In genomic region chr7:111083733-111084120, GRCm38 (mm10) we compare ENCODE assay signal across 9 mouse cellular contexts. TPM values are rescaled to one million over a fixed set of nuclear protein-coding genes. Genes with fewer than 3 reads are reported as not detected.
DNase-seq lines count a peak whose midpoint lies in the region; ATAC-seq and TF ChIP-seq lines count a peak whose summit lies in the region.
"Had no signal": no experiment of that assay in that cellular context is flagged by ENCODE, and none has a peak within 500 bp of the region (broad histone marks: within the 10 kb centered on the region; RNA-seq: fewer than 3 reads in every experiment).

No protein-coding gene starts in this region.

- in situ Hi-C loops in CH12.LX (cut with MboI; ENCODE audit: low pct_ligation_motif_present, low pct_unique_long_range_greater_than_20kb, low sequenced_read_pairs) = no loop called here

- peak overlapping the region; percentile 97 for H3K4me3 ChIP-seq in heart, embryonic 11.5 days (ENCODE audit: low read depth, low read length)
- peak overlapping the region; percentile 68 to 98 (median 90) for H3K4me3 ChIP-seq in CH12.LX (replicated peaks in 1 of 3; ENCODE audit: low read depth in 2 of 3, low read length in 2 of 3, poor library complexity in 1 of 3)
- peak overlapping the region; percentile 99 for H3K4me3 ChIP-seq in forebrain, embryonic 11.5 days (ENCODE audit: low read depth, low read length)
- H3K4me3 ChIP-seq in liver, embryonic 14.5 days (ENCODE audit: insufficient read depth in 1 of 2, low read depth in 2 of 2, low read length in 2 of 2) = peak overlapping the region; percentile 75 to 93

- H3K4me1 ChIP-seq in heart, embryonic 11.5 days (ENCODE audit: control insufficient read depth, insufficient read depth, low read length) = peaks cover 9% of the 10 kb centered on the region
- peaks cover 0 to 20% of the 10 kb centered on the region in 2 experiments; a peak in 2 of 4 replicates for H3K4me1 ChIP-seq in CH12.LX (ENCODE audit: control insufficient read depth in 1 of 2, insufficient read depth in 2 of 2)
- peaks cover 6% of the 10 kb centered on the region for H3K4me1 ChIP-seq in forebrain, embryonic 11.5 days (replicated peaks; ENCODE audit: control insufficient read depth, insufficient read depth, low read length)
- peaks cover 16 to 28% of the 10 kb centered on the region in 2 experiments for H3K4me1 ChIP-seq in liver, embryonic 14.5 days (replicated peaks; ENCODE audit: control insufficient read depth in 2 of 2, insufficient read depth in 2 of 2, low read length in 1 of 2)

- H3K9ac ChIP-seq in heart, embryonic 11.5 days (ENCODE audit: low read depth, low read length) = peak overlapping the region; percentile 83
- peak overlapping the region; percentile 92 for H3K9ac ChIP-seq in CH12.LX (ENCODE audit: insufficient read depth, low read depth)
- H3K9ac ChIP-seq in forebrain, embryonic 11.5 days (ENCODE audit: low read length) = peak overlapping the region; percentile 100
- H3K9ac ChIP-seq in liver, embryonic 14.5 days (replicated peaks) = peak overlapping the region; percentile 91

- dilution Hi-C loops in CH12.LX (cut with MboI; ENCODE audit: extremely low pct_ligation_motif_present, extremely low pct_unique_long_range_greater_than_20kb, low sequenced_read_pairs) = no loop called here

- peaks cover 17% of the 10 kb centered on the region for H3K36me3 ChIP-seq in heart, embryonic 11.5 days (ENCODE audit: control insufficient read depth, insufficient read depth, low read length)
- peaks cover 24 to 26% of the 10 kb centered on the region in 2 experiments for H3K36me3 ChIP-seq in CH12.LX (replicated peaks in 1 of 2; ENCODE audit: control insufficient read depth in 1 of 2, insufficient read depth in 1 of 2, low read length in 1 of 2)
- peaks cover 16% of the 10 kb centered on the region for H3K36me3 ChIP-seq in forebrain, embryonic 11.5 days (ENCODE audit: control insufficient read depth, insufficient read depth, low read length)
- H3K36me3 ChIP-seq in liver, embryonic 14.5 days (replicated peaks; ENCODE audit: control insufficient read depth, insufficient read depth, low read depth) = peaks cover 31% of the 10 kb centered on the region

- WGBS in heart, embryonic 11.5 days (ENCODE audit: insufficient replicate concordance) = 19% methylated on average over 4 of the region's 4 CpGs
- 15% methylated on average over 4 of the region's 4 CpGs for WGBS in forebrain, embryonic 11.5 days
- 6% methylated on average over 4 of the region's 4 CpGs for WGBS in liver, embryonic 14.5 days (ENCODE audit: insufficient replicate concordance)

- DNase-seq in heart, postnatal 36 days = no peak
- no peak for DNase-seq in CH12.LX (ENCODE audit: extremely low read depth)
- DNase-seq in forebrain, embryonic 11.5 days (ENCODE audit: low spot score) = no peak
- DNase-seq in liver, embryonic 14.5 days (ENCODE audit: low read depth in 3 of 3, low spot score in 3 of 3) = no peak
- no peak for DNase-seq in right cerebral cortex, adult 2 months (ENCODE audit: low spot score in 2 of 2)
- DNase-seq in cerebellum, adult 8-10 months = no peak
- no peak for DNase-seq in left cerebral cortex, adult 11 months (ENCODE audit: low spot score)

- no peak for ATAC-seq in heart, embryonic 11.5 days (replicated peaks; ENCODE audit: insufficient number of reproducible peaks, low FRiP score, low TSS enrichment)
- no peak for ATAC-seq in forebrain, embryonic 11.5 days (replicated peaks; ENCODE audit: low FRiP score)
- no peak for ATAC-seq in liver, embryonic 14.5 days (ENCODE audit: insufficient read depth)

- no peaks in the 10 kb centered on the region for H3K27me3 ChIP-seq in heart, embryonic 11.5 days (ENCODE audit: control insufficient read depth, insufficient read depth, low read length)
- no peaks in the 10 kb centered on the region for H3K27me3 ChIP-seq in CH12.LX (replicated peaks)
- no peaks in the 10 kb centered on the region for H3K27me3 ChIP-seq in forebrain, embryonic 11.5 days (ENCODE audit: control insufficient read depth, insufficient read depth, low read length)
- no peaks in the 10 kb centered on the region for H3K27me3 ChIP-seq in liver, embryonic 14.5 days (ENCODE audit: control insufficient read depth, insufficient read depth, low read length)
- H3K27me3 ChIP-seq: Patski had no signal

- no peak for TF ChIP-seq EP300 in CH12.LX (IDR thresholded peaks at IDR 0.05; ENCODE audit: low read length)
- TF ChIP-seq EP300 in liver, embryonic 14.5 days (IDR thresholded peaks at IDR 0.05; ENCODE audit: low read depth) = no peak

- peaks cover 29% of the 10 kb centered on the region for H3K79me2 ChIP-seq in CH12.LX (replicated peaks; ENCODE audit: control insufficient read depth, extremely low read depth, insufficient read depth, poor library complexity, severe bottlenecking)

- no peak for TF ChIP-seq CTCF in CH12.LX (conservative IDR thresholded peaks at IDR 0.05 in 1 of 2, IDR thresholded peaks at IDR 0.05 in 1 of 2; ENCODE audit: low read depth in 2 of 2, low read length in 2 of 2)
- TF ChIP-seq CTCF in liver, embryonic 14.5 days (IDR thresholded peaks at IDR 0.05; ENCODE audit: low read depth) = no peak

- H3K27ac ChIP-seq in heart, embryonic 11.5 days (ENCODE audit: low read depth, low read length) = peak overlapping the region; percentile 100
- no peak overlapping the region; the same call in 1 of the 2 replicates for H3K27ac ChIP-seq in CH12.LX (ENCODE audit: insufficient read depth, low read depth)
- peak overlapping the region; percentile 99 for H3K27ac ChIP-seq in forebrain, embryonic 11.5 days (ENCODE audit: low read depth, low read length)
- H3K27ac ChIP-seq in liver, embryonic 14.5 days = peak overlapping the region; percentile 93

- peak overlapping the region; percentile 58 for H3K4me2 ChIP-seq in heart, embryonic 11.5 days
- peak overlapping the region; percentile 88 for H3K4me2 ChIP-seq in CH12.LX (ENCODE audit: insufficient read depth, low read depth, poor library complexity, severe bottlenecking)
- peak overlapping the region; percentile 65 for H3K4me2 ChIP-seq in forebrain, embryonic 11.5 days (ENCODE audit: low read depth, low read length, severe bottlenecking)
- peak overlapping the region; percentile 91 for H3K4me2 ChIP-seq in liver, embryonic 14.5 days (ENCODE audit: low read depth)

- intact Hi-C loops in heart, postnatal 36 days (cut with DNase I) = loop anchor here (1.0 to 2.0 kb wide), 2 partner anchors 39 to 73 kb away; no protein-coding TSS in a partner anchor

- H3K9me3 ChIP-seq in heart, embryonic 11.5 days (replicated peaks; ENCODE audit: control insufficient read depth, low read length) = no peaks in the 10 kb centered on the region
- no peaks in the 10 kb centered on the region for H3K9me3 ChIP-seq in CH12.LX (replicated peaks; ENCODE audit: low read length)
- no peaks in the 10 kb centered on the region for H3K9me3 ChIP-seq in forebrain, embryonic 11.5 days (ENCODE audit: control insufficient read depth, low read length)
- H3K9me3 ChIP-seq in liver, embryonic 14.5 days (ENCODE audit: control insufficient read depth, low read length) = no peaks in the 10 kb centered on the region

- TF ChIP-seq RAD21 in CH12.LX (IDR thresholded peaks at IDR 0.05; ENCODE audit: low read depth, low read length) = no peak

- no peak for TF ChIP-seq POLR2A in CH12.LX (IDR thresholded peaks at IDR 0.05; ENCODE audit: low read depth, low read length)

TF ChIP-seq in CH12.LX, 34 proteins besides CTCF, POLR2A, EP300 and RAD21:
- TF ChIP-seq JUN (IDR thresholded peaks at IDR 0.05; ENCODE audit: insufficient read depth, low read depth, low read length) (no peak), USF1 (IDR thresholded peaks at IDR 0.05; ENCODE audit: low read depth, low read length) (no peak), ELF1 (IDR thresholded peaks at IDR 0.05; ENCODE audit: low read depth, low read length) (no peak), MAFK (IDR thresholded peaks at IDR 0.05; ENCODE audit: insufficient replicate concordance, low read length) (no peak), ZKSCAN1 (IDR thresholded peaks at IDR 0.05; ENCODE audit: borderline replicate concordance, low read depth, low read length) (no peak), KAT2A (IDR thresholded peaks at IDR 0.05; ENCODE audit: insufficient replicate concordance, low read length) (no peak), MXI1 (IDR thresholded peaks at IDR 0.05; ENCODE audit: low read depth, low read length) (no peak), SMC3 (IDR thresholded peaks at IDR 0.05; ENCODE audit: low read depth, low read length) (no peak), MEF2A (IDR thresholded peaks at IDR 0.05; ENCODE audit: borderline replicate concordance, low read depth, low read length) (no peak), NRF1 (IDR thresholded peaks at IDR 0.05; ENCODE audit: low read depth, low read length) (no peak), SIN3A (IDR thresholded peaks at IDR 0.05; ENCODE audit: low read length) (no peak), MAZ (IDR thresholded peaks at IDR 0.05; ENCODE audit: low read depth, low read length) (no peak), MYC (IDR thresholded peaks at IDR 0.05; ENCODE audit: low read depth, low read length) (no peak), ZMIZ1 (IDR thresholded peaks at IDR 0.05; ENCODE audit: low read depth, low read length) (no peak)

RNA-seq across cellular contexts. Expression of gene Eif4g2, which starts 0.9 kb away (rescaled TPM):
- 884 and 1,030 TPM in 2 replicates for polyA plus RNA-seq in heart, embryonic 11.5 days (2014; fragmentation: Nextera tagmentation; extraction: Ambion mirVana)
- 1,000 to 10,000 TPM; 1,008 to 1,028 TPM for total RNA-seq in heart, postnatal 36 days (2021)
- total RNA-seq in CH12.LX (2012; rRNA removed) (217 and 318 TPM in 2 replicates), CH12.LX (2014; rRNA removed) (671 and 744 TPM in 2 replicates)
- 821 and 920 TPM in 2 replicates for polyA plus RNA-seq in CH12.LX (2012; ENCODE audit: insufficient read length, low read depth)
- polyA plus RNA-seq in forebrain, embryonic 11.5 days (2014; fragmentation: Nextera tagmentation; extraction: Ambion mirVana) = 1,722 and 1,856 TPM in 2 replicates
- polyA plus RNA-seq in liver, embryonic 14.5 days (2012; rRNA removed) = 63.6 and 135 TPM in 2 replicates
- polyA plus RNA-seq in liver, embryonic 14.5 days (2014; fragmentation: Nextera tagmentation; extraction: Ambion mirVana) = 464 and 494 TPM in 2 replicates

RNA-seq across cellular contexts. Expression of gene Ctr9, which starts 55.0 kb away (rescaled TPM):
- polyA plus RNA-seq in heart, embryonic 11.5 days (2014; fragmentation: Nextera tagmentation; extraction: Ambion mirVana) = 46.1 and 53.6 TPM in 2 replicates
- total RNA-seq in heart, postnatal 36 days (2021) = 10 to 100 TPM; 17.1 to 18.9 TPM
- 27.4 and 29.7 TPM in 2 replicates for total RNA-seq in CH12.LX (2012; rRNA removed)
- total RNA-seq in CH12.LX (2014; rRNA removed) = 34.3 and 34.8 TPM in 2 replicates
- 31.7 and 37.2 TPM in 2 replicates for polyA plus RNA-seq in CH12.LX (2012; ENCODE audit: insufficient read length, low read depth)
- polyA plus RNA-seq in forebrain, embryonic 11.5 days (2014; fragmentation: Nextera tagmentation; extraction: Ambion mirVana) = 78.9 and 85.3 TPM in 2 replicates
- polyA plus RNA-seq in liver, embryonic 14.5 days (2012; rRNA removed) = 7.0 and 12.7 TPM in 2 replicates
- polyA plus RNA-seq in liver, embryonic 14.5 days (2014; fragmentation: Nextera tagmentation; extraction: Ambion mirVana) = 20.2 and 22.4 TPM in 2 replicates
